Mouse (Mus musculus): ENCODE results near the gene Morn2. TPM values are rescaled to one million over a fixed set of nuclear protein-coding genes. Genes with fewer than 3 reads are reported as not detected.

Gene Morn2
- polyA plus RNA-seq, 1 experiment from 2014 or later, result 38.9 TPM

Other genes starting within 250 kb of the Morn2 start
- gene Hnrnpll, start 227.9 kb upstream of the Morn2 start, polyA plus RNA-seq (2015; fragmentation: Nextera tagmentation; extraction: Ambion mirVana), result 56.9 and 59.2 TPM in 2 replicates
- 23.5 and 26.2 TPM in 2 replicates for gene Galm, start 162.7 kb upstream of the Morn2 start, polyA plus RNA-seq (2015; fragmentation: Nextera tagmentation; extraction: Ambion mirVana)
- gene Srsf7, start 82.9 kb upstream of the Morn2 start, polyA plus RNA-seq (2015; fragmentation: Nextera tagmentation; extraction: Ambion mirVana), result 618 and 645 TPM in 2 replicates
- gene Ttc39d, start 82.7 kb upstream of the Morn2 start, polyA plus RNA-seq (2015; fragmentation: Nextera tagmentation; extraction: Ambion mirVana), result not detected in 2 replicates
- gene Gemin6, start 65.8 kb upstream of the Morn2 start, polyA plus RNA-seq (2015; fragmentation: Nextera tagmentation; extraction: Ambion mirVana), result 40.9 and 45.1 TPM in 2 replicates
- gene Dhx57, start 273 bp downstream of the Morn2 start, polyA plus RNA-seq (2015; fragmentation: Nextera tagmentation; extraction: Ambion mirVana), result 15.4 and 15.9 TPM in 2 replicates
- 0.55 and 0.92 TPM in 2 replicates for gene Arhgef33, start 17.2 kb downstream of the Morn2 start, polyA plus RNA-seq (2015; fragmentation: Nextera tagmentation; extraction: Ambion mirVana)
- gene Gm10190, start 83.3 kb downstream of the Morn2 start, polyA plus RNA-seq (2015; fragmentation: Nextera tagmentation; extraction: Ambion mirVana), result 1.1 TPM in 2 replicates
- 3.9 and 4.6 TPM in 2 replicates for gene Sos1, start 190.2 kb downstream of the Morn2 start, polyA plus RNA-seq (2015; fragmentation: Nextera tagmentation; extraction: Ambion mirVana)